Mouse (Mus musculus) gastrocnemius, adult 8-10 months (tissue): ENCODE measurements around the gene Tdrd1. TPM values are rescaled to one million over a fixed set of nuclear protein-coding genes. Genes with fewer than 3 reads are reported as not detected.

Source experiments
- DNase-seq, 2 experiments: peaks; one replicate each; pipeline ENCODE4 v3.0.0; 2022; ENCODE audit warnings: low spot score in 2 of 2
- total RNA-seq, 4 experiments: library from RNA; stranded (reverse); gene quantifications; 2 replicates each; pipeline ENCODE4 v1.2.4; 2022

Gene Tdrd1
- total RNA-seq, 4 experiments from 2014 or later, result not detected

GRCm38 (mm10) chr19:56828305-56828704 lies 2.3 kb downstream of the Tdrd1 start:
- DNase-seq, result no peak

DNA sequence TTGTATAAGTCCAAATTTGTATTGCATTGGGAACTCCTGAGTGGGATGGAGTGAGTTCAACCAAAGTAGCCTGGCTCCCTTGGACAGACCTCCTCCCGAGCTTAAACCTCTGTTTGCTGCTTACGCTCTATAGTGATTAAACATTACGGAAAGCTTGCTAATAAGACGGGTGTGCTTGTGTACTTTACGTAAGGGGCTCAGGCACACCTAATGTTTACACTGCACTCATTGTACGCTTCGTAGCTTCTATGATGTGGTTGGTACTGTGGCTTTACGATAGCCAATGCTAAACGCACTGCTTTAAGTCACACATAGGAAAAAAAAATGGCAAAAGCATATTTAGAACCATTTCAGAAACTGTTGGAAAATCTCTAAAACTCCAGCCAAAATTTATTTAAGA lies 3.3 kb downstream of the Tdrd1 start:
- DNase-seq, result no peak

DNA sequence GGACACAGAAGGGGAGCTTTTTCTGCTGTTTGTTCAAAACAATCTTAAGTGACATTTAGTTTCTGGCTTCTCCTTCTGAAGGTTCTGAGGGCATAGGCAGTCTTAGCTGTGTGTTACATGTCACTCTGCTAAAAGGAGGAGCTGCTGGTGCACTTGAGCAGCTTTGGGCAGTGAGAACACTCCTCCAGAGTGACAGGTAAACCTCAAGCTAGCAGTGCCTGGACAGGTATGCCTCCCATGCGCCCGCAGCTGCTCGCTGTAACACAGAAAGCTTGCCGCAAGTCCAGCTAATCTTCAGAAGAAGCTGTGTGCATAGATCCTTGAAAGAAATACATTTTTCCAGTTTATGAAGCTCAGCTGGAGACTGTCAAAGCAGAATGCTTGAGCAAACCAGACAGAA lies 4.2 kb downstream of the Tdrd1 start:
- no peak for DNase-seq

GRCm38 (mm10) chr19:56835340-56835739 lies 9.3 kb downstream of the Tdrd1 start:
- DNase-seq, result no peak

DNA sequence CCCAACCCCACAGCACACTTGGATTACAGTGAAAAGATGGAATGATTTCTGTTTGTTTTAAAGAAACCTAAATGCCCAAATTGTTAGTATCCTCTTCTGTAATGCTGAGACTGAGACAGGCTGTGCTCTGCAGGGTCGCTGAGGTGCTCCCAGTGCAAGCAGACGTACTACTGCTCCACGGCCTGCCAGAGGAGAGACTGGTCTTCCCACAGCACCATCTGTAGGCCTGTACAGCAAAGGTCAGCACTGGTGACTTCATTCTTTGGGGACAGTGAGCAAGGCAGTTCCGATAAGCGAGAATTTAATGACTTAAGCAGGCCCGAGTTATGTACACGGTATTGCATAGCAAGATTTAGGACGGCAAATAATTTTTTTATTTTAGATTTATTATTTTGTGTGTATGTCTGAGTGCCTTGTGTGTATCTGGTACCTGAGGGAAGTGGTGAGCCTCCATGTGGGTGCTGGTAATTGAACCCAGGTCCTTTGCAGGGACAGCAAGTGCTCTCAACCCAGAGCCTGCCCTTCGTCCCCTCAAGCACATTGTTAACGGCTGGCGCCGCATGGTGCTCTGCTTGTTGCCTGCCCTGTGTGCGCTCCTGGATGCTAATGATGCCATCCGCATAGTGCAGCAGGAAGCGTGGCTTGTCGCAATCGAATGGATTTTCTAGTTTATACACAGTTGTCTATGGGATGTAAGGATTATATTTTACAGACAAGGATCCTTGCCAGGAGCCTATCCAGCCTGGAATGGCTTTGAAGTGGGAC lies 13.1 kb downstream of the Tdrd1 start:
- no peak for DNase-seq

DNA sequence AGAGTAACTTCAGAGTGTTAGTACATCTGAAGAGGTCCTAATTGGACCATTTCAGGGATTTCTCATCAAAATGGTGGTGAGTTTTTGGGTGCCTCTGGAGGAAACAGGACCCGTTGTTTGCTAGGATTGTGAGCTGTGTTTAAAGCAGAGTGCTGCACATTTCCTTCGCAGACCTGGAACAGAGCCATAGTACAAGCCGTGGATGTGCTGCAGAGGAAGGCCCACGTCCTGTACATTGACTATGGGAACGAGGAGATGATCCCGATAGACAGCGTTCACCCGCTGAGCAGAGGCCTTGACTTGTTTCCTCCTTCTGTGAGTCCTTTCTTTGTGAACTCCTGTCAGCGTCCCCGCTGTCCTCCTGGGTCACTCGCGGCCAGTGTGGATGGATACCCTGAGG lies 17.0 kb downstream of the Tdrd1 start:
- DNase-seq, result no peak

DNA sequence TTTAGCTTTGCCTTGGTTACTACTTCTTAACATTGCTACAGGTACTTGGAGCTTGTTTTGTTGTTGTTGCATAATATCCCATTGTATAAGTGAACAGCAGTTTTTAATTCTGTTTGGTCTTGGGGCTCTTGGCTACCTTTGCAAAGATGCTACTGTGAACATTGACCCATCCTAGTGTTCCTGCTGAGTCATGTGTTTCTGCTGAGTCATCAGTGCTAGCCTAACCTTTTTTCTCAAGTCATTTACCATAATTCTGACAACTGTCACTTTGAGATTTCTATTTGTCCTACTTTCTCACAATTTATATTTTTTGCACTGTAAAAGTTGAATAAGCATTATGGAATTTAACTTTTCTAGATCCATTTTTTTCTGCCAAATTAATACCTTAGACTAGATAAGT lies 26.6 kb downstream of the Tdrd1 start:
- DNase-seq, result no peak

DNA sequence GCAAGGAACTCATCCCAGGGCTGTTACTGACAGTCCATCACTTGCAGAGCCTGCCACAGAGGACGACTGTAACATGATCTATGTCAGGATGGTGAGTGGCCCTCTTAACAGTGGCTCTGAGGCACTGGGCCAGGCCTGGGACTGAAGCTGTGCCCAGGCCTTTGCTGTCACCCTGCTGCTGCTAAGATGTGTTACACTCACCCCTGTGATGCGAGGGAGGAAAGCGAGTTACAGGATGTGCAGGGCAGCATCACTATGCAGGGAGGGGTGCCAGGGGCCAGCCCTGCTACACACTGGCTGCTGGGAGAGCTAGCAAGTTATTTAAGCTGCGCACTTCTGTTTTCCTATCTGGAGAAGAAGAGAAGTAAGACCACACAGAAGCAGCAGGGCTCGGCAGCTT lies 30.4 kb downstream of the Tdrd1 start:
- no peak for DNase-seq

DNA sequence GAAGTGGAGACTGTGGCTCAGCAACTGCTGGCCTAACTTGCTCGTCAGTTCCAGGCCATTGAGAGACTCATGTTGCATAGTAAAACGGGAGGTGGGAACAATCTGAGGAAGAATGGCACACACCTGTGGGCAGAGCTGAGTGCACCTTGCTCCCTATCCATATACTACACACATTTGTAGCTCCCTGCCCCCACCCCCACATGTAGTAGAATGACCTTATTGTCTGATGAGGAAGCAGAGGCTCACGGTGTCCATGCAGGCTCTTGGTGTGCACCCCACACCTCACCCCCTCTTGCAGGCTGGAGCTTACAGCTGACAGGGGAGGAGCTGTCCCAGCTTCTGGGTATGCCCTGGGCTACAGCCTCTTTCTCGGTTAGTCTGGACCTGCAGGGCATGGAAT lies 41.7 kb downstream of the Tdrd1 start:
- no peak for DNase-seq

- DNase-seq, result no peak
Measured at GRCm38 (mm10) chr19:56873816-56874600, 48.0 kb downstream of the Tdrd1 start, which contains the start of gene Vwa2. Gene Vwa2, plus strand, starts transcription at chr19:56874249.

- no peak for DNase-seq
Measured at GRCm38 (mm10) chr19:56874601-56875315, 48.7 kb downstream of the Tdrd1 start.

DNA sequence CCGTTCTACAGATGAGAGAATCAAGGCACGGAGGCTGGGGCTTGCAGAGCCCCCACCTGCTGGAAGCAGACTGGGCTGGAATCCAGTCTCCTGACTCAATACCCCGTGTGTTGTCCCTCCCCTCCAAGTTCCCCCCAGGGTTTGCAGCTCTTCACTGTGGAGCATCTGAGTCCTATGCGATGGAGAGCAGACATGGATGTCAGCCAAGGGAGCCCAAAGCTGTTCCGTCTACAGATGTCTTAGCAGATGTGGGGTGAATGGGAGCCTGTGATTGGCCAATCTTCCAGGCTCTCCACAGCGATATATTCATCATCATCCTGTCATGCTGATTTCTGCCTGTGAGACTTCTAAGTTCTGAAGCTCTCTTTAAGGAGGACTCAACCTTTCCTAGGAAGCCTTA lies 51.4 kb downstream of the Tdrd1 start:
- DNase-seq, result no peak

DNA sequence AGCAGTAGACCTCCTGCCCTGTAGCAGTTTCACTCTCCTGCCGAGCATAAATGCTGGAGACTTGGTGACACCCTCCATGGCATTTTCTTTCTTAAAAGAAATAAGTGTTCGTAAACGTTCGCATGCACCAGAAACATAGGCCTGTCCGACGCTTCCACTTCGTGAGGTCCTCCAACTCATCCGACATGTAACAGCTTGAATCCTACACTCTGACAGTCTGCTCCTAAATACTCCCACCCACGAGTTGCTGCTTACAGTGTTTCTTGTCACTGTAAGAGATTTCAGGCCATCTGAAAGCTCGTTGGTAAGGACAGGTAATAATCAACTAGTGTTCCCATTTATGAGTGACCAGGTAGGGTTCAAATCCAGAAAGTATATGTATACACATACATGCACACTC lies 61.9 kb downstream of the Tdrd1 start:
- no peak for DNase-seq

- DNase-seq, result no peak
Measured at GRCm38 (mm10) chr19:56888654-56889053, 62.6 kb downstream of the Tdrd1 start.

DNA sequence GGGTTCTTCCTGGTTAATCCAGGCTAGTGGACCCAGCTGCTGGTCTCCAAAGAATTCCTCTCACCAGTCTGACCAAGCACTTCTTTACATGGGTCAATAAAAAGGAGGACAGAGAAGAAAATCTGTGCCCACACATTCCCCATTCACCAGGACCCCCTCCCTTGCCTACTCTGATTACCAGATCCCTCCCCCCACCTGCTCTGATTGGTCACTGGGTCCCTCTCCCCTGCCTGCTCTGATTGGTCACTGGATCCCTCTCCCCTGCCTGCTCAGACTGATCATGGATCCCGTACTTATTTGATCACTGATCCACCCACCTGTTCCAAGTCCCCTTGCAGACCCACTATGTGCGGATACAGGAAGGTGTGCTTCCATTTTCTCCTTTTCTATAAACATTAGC lies 65.4 kb downstream of the Tdrd1 start:
- DNase-seq, result no peak

DNA sequence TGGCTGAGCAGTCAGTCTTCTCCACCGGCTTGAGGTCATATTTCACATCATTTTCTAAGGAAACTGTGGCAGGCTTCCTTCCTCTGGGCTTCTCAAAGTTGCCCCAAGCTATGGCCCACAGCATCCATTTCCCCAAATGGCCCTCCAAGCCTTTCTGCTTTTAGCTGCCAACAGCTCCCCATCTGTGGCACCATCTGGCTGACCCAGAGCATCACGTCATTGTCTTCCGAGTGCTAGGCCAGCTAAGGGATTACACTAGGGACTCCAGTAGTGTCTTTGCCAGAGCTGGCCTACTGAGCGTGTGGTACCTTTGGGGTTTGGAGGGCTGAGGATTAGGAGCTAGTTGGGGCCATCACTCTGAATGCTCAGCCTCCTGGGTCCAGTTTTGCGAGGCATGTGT lies 66.6 kb downstream of the Tdrd1 start:
- no peak for DNase-seq

DNA sequence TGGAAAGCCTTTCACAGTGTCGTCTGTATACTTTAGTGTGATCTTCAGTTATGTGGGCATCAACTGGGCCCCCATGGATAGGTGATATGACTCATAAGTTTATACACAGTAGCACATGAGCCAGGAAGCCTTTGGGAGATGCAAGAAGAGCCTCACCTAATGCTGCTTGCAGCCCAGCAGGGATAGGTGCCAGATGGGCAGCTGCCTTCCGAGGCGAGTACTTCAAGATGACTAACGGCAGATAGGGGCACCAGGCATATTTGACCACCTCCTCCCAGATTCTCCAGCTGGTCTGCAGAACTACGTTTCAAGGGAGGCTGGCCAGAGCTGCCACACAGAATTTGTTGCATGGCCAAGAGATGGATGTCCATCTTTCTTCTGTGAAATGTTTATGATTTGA lies 67.3 kb downstream of the Tdrd1 start:
- no peak for DNase-seq

GRCm38 (mm10) chr19:56897654-56898053 lies 71.6 kb downstream of the Tdrd1 start:
- no peak for DNase-seq

- DNase-seq, result no peak
Measured at GRCm38 (mm10) chr19:56904095-56904494, 78.1 kb downstream of the Tdrd1 start.

- no peak for DNase-seq
Measured at GRCm38 (mm10) chr19:56905395-56905794, 79.4 kb downstream of the Tdrd1 start.

DNA sequence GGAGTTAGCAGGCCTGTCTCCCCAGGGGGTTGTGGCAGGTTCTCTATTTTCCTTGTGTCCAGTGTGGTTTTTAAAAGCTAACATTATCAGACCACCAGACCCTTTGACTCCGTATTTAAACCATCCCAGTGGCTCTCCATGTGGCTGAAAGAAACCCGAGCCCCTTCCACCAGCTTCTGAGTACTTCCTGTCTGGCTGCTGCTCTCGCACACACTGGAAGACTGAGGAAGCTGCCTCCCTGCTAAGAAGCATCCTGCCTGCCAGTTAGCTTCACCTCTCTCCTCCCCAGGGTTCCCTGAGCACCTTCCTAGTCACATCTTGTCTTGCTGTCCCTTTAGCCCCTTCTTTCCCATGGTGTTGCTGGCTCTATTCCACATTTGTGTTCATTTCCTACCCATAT lies 81.8 kb downstream of the Tdrd1 start:
- no peak for DNase-seq
